ENCODE assay signal across 13 mouse cellular contexts in the genomic region with DNA sequence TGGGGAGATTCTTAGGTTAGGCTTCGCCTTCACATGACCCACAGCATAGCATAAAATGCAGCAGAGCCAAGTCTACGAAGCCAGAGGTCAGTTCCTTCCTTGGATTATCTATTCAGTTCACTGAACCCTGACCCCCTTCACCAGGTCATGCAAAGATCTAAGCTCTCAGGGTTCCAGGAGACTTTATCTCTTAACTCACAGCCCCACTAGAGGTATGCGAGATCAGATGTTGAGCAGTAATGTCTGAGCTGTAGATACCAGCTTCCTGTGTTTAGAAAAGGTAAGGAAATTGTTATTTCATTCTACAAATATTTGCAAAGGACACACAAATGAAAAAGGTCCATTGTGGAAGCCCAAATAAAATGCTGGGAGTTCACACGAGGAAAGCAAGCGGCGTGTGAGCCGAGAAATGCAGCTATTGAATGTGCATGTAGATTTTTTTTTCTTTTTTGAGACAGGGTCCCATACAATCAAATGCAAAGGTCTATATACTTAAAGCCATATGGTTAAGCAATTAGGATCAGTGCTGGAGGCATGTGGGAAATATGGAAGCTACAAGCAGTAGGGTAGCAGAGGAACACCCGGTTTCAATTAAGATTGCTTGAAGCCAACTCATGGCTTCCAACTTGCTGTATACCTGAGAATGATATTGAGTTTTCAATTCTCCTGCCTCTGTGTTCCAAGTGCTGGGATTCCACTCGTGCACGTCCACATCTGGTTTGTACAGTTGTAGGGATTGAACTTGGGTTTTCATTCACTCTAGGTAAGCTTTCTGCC. TPM values are rescaled to one million over a fixed set of nuclear protein-coding genes. Genes with fewer than 3 reads are reported as not detected.
"Had no signal": no experiment of that assay in that cellular context is flagged by ENCODE, and none has a peak within 500 bp of the region (broad histone marks: within the 10 kb centered on the region; RNA-seq: fewer than 3 reads in every experiment).

No protein-coding gene starts in this region.

- H3K27me3 ChIP-seq: liver, embryonic 13.5 days; midbrain, embryonic 13.5 days; neural tube, embryonic 15.5 days had no signal

- H3K4me1 ChIP-seq: liver, embryonic 13.5 days; midbrain, embryonic 13.5 days had no signal

- H3K36me3 ChIP-seq: liver, embryonic 13.5 days; midbrain, embryonic 13.5 days; neural tube, embryonic 15.5 days had no signal

- DNase-seq: kidney, adult 9 months; left cerebral cortex, postnatal 4 days; liver, embryonic 13.5 days; liver, postnatal 0 days; right cerebral cortex, adult 18-20 months; right cerebral cortex, postnatal 25 days; thymus, postnatal 14 days had no signal

- H3K27ac ChIP-seq: kidney, postnatal 0 days; liver, embryonic 13.5 days; midbrain, embryonic 13.5 days; neural tube, embryonic 15.5 days; stomach, postnatal 0 days had no signal

- H3K9ac ChIP-seq: liver, embryonic 13.5 days; liver, postnatal 0 days; midbrain, embryonic 13.5 days; neural tube, embryonic 15.5 days had no signal

- ATAC-seq: inflammation-experienced regulatory T-cells, adult 6 months; intestine, postnatal 0 days; liver, postnatal 0 days; midbrain, embryonic 13.5 days had no signal

- H3K4me2 ChIP-seq: liver, embryonic 13.5 days; midbrain, embryonic 13.5 days; neural tube, embryonic 15.5 days had no signal

- H3K4me3 ChIP-seq: liver, embryonic 13.5 days; midbrain, embryonic 13.5 days; neural tube, embryonic 15.5 days had no signal

- H3K9me3 ChIP-seq: liver, embryonic 13.5 days; midbrain, embryonic 13.5 days; neural tube, embryonic 15.5 days had no signal

RNA-seq across cellular contexts. Expression of a gene that starts 51.9 kb away (rescaled TPM):
- polyA plus RNA-seq: inflammation-experienced regulatory T-cells, adult 6 months had no signal
